Mouse (Mus musculus) kidney, adult 2 months (tissue): ENCODE measurements around the gene Cc2d2b. TPM values are rescaled to one million over a fixed set of nuclear protein-coding genes. Genes with fewer than 3 reads are reported as not detected.

ENCODE experiments used
- DNase-seq: peaks from one replicate; pipeline ENCODE4 v3.0.0; 2021
- H3K27ac ChIP-seq: fragments of 200-500 bp; 2 replicates; pipeline ENCODE4 v1.5.1; 2012; ENCODE audit warnings: low read depth, low read length, control low read depth, inconsistent platforms; ENCODE audit not compliant: insufficient read depth
- H3K27me3 ChIP-seq: fragments of 200-500 bp; replicated peaks from 2 replicates; pipeline ENCODE4 v1.6.1; 2012; ENCODE audit warnings: mild to moderate bottlenecking, moderate library complexity, low read length, inconsistent platforms; ENCODE audit not compliant: control insufficient read depth, insufficient read depth
- H3K36me3 ChIP-seq: fragments of 200-500 bp; 2 replicates; pipeline ENCODE4 v1.6.1; 2012; ENCODE audit warnings: mild to moderate bottlenecking, moderate library complexity, low read length, inconsistent platforms; ENCODE audit not compliant: control insufficient read depth, insufficient read depth
- H3K4me1 ChIP-seq: fragments of 200-500 bp; 2 replicates; pipeline ENCODE4 v1.6.1; 2011; ENCODE audit warnings: low read length; ENCODE audit not compliant: control insufficient read depth, insufficient read depth
- H3K4me3 ChIP-seq: fragments of 200-500 bp; 2 replicates; pipeline ENCODE4 v1.5.1; 2011; ENCODE audit warnings: mild to moderate bottlenecking, low read depth, low read length, control low read depth; ENCODE audit not compliant: insufficient read depth
- CTCF ChIP-seq: fragments of 200-500 bp; conservative IDR thresholded peaks from 2 replicates; pipeline ENCODE4 v1.5.1; 2011; ENCODE audit warnings: low read depth, mild to moderate bottlenecking, control low read depth, low read length, moderate library complexity, mixed read lengths; ENCODE audit not compliant: insufficient read depth, insufficient read length
- POLR2A ChIP-seq: fragments of 200-500 bp; IDR thresholded peaks from one replicate; pipeline ENCODE4 v1.6.1; 2011; ENCODE audit warnings: low read depth, low read length, control low read depth
- WGBS: fragments of 180-500 bp; shearing (Covaris S2); methylation state at CpG from one replicate; pipeline ENCODE4 v1.1.7; 2018; 5-methylcytosine and 5-hydroxymethylcytosine counted together
- polyA plus RNA-seq: library from polyadenylated mRNA; depleted of rRNA; stranded (reverse); fragments of >200 nt; gene quantifications from 2 replicates; pipeline ENCODE4 v1.2.3, GENCODE M21; 2012

The Cc2d2b gene
- polyA plus RNA-seq, 1 experiment, result not detected

DNA sequence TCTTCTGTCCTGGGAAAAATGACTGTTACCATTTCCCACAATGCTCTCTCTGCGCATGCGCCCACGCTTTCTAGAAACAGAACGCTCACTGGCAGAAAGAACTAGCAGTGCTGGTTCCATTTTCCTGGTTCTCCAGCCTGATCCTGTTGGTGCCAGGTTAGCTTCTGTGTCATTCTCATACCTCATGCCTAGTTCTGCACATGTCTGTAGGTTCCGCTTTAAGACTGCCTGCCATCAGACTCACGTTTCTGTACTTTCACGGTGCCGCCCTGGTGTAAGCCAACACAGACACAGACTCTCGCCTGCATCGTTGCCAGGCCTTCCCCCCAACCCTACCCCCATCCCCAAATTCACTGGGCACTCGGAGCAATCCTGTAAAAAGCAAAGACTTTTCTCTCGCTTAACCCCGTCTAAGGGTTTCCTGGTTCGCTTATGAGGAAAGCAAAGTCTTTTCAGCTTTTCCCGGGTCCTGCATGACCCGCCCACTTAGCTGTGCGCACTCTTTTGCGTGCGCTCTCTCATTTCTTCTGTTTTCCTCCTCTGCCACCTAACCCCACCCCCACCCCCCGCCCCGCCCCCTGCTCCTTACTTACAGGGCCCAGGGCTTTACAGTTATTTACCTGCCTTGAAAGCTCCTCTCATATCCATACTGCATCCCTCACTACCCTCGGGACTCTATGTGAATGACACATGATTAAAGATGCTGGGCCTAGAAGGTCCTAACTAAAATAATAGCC lies 13.6 kb downstream of the Cc2d2b start:
- 31% methylated on average over 22 of the region's 22 CpGs for WGBS
- no peak for TF ChIP-seq POLR2A
- no peak for TF ChIP-seq CTCF
- H3K36me3 ChIP-seq, result no peaks in the 10 kb centered on the region

DNA sequence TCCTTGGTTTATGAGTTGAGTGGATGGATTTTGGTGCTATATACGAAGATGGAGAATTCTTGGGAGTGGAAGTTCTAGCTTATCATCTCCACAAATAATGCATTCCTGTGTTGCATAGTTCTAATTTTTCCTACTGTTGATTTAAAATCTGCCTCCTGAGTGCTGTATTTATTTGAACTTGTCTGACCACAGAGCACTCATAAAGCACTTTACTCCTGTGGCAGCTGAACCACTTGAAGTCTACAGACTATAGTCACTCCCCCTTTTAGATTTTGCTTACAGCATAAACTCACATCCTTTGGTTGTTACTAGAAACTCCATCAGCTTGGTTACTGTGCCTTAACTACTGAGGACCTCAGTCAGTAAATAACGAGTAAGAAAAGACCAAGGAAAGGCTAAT lies 18.6 kb downstream of the Cc2d2b start:
- 83% methylated on average over 2 of the region's 2 CpGs for WGBS
- Histone ChIP-seq H3K27ac (no peak overlapping the region), H3K4me1 (no peaks in the 10 kb centered on the region), H3K27me3 (no peaks in the 10 kb centered on the region), H3K4me3 (no peak overlapping the region), H3K36me3 (no peaks in the 10 kb centered on the region)
- TF ChIP-seq CTCF (no peak), POLR2A (no peak)
- no peak for DNase-seq

More for the DNA sequence above, 13.6 kb downstream of the Cc2d2b start:
- Histone ChIP-seq H3K4me3 (peak overlapping the region; percentile 47), H3K4me1 (no peaks in the 10 kb centered on the region), H3K27ac (no peak overlapping the region), H3K27me3 (0 out of 2 replicates have a peak, but pooled peaks cover 1% of the 10 kb centered on the region)
- peak; percentile 17 for DNase-seq

DNA sequence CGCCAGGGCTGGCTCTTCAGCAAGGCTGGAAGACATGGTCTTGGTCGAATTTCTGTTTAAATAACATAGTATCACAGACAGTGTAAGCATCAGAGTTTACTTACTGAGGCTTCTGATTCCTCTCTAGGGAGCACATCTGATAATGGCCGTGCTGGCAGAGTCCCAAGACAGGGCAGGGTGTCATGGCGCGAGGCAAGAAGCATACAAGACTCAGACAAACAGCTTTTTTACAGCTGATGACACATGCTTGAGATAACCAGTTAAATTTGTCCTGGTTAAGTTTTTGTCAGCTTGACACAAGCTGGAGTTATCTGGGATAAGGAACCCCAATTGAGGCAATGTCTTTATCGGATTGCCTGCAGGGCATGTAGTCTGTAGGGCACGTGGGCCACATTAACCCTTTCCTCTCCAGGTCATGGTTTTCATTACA lies 20.8 kb downstream of the Cc2d2b start:
- Histone ChIP-seq H3K27ac (no peak overlapping the region), H3K4me1 (no peaks in the 10 kb centered on the region), H3K27me3 (no peaks in the 10 kb centered on the region), H3K4me3 (no peak overlapping the region), H3K36me3 (no peaks in the 10 kb centered on the region)
- no peak for DNase-seq
- WGBS, result 49% methylated on average over 7 of the region's 7 CpGs
- TF ChIP-seq POLR2A, result no peak

DNA sequence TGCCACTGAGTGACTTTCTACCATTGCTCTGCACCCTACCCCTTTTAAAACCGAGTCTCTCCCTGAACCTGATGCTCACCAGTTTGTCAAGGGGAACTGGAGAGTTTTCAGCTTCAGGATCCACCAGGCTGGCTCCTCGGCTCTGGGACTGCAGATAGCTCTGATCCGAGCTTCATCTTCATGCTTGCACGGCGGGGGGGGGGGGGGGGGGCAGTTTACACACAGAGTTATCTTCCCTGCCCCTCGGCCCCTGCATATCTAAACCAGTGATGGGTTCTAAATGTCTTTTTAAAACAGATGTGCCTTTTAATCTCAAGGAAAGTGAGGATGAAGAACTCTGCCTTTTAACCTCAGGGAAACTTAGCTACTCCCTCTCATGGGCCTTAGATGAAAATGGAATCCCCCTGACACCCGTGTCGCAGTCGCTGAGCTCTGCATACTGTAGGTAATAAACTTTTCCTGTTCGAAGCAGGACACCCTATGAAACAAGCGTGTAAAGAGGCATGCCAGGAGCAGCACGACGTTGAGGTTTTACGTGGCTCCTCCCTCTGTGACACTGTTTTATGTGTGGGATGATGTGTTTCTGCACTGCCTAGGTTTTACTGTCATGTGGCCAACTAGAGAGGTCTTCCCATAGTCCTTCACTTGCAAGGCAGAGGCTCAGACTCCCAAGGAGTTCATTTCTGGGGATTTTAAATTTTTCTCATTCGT lies 39.6 kb downstream of the Cc2d2b start:
- TF ChIP-seq POLR2A, result no peak
- TF ChIP-seq CTCF, result no peak
- H3K27me3 ChIP-seq, result no peaks in the 10 kb centered on the region
- 69% methylated on average over 15 of the region's 15 CpGs for WGBS

DNA sequence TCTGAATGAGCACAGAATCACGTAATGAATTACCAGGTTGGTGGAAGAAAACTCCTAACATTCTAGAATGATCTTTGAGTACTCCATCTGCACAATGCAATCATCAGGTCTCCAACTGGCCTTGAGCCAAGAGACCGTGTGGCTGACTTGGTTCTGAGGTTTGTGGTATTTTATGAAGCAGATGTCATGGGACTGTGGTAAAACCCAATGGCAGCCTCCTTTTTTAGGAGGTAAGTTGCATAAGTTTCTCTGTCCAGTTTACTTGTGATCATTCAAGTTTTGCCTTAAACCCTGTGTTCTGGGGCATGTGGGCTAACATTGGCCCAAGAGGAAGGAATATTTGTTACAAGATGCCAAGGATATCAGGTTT lies 40.1 kb downstream of the Cc2d2b start:
- TF ChIP-seq POLR2A (no peak), CTCF (no peak)
- WGBS, result 75% methylated on average over 2 of the region's 2 CpGs
- no peak overlapping the region for H3K4me3 ChIP-seq
- H3K4me1 ChIP-seq, result no peaks in the 10 kb centered on the region
- H3K27ac ChIP-seq, result no peak overlapping the region
- DNase-seq, result no peak
- no peaks in the 10 kb centered on the region for H3K36me3 ChIP-seq
- no peaks in the 10 kb centered on the region for H3K27me3 ChIP-seq

More for the DNA sequence above, 39.6 kb downstream of the Cc2d2b start:
- no peak for DNase-seq
- Histone ChIP-seq H3K27ac (no peak overlapping the region), H3K4me1 (no peaks in the 10 kb centered on the region), H3K36me3 (no peaks in the 10 kb centered on the region), H3K4me3 (no peak overlapping the region)

DNA sequence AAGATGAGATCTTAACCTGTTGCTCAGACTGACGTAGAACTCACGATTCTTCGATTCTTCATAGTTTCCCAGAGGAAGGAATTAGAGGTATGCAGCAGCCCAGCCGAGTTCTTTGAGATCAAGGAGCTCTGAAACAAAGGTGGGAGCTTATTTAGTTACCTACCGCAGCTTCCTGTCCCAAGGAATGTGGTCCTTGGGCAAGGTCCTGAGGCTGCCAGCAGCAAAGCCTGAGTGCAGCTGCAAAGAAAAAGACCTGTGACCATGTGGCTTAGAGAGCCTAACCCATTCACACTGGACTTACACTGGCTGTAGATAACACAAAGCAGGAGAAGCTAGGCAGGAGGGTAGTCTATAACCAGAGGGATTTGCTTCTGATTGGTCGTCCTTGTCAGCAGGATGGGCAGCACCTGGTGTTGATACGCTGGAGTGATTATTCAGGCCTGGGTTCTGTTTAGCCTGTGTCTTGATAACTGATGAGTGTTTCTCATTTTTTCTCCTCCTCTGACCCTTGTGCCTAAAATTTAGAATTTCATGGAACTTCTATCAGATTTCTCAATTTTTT lies 56.7 kb downstream of the Cc2d2b start:
- 39% methylated on average over 7 of the region's 7 CpGs for WGBS

DNA sequence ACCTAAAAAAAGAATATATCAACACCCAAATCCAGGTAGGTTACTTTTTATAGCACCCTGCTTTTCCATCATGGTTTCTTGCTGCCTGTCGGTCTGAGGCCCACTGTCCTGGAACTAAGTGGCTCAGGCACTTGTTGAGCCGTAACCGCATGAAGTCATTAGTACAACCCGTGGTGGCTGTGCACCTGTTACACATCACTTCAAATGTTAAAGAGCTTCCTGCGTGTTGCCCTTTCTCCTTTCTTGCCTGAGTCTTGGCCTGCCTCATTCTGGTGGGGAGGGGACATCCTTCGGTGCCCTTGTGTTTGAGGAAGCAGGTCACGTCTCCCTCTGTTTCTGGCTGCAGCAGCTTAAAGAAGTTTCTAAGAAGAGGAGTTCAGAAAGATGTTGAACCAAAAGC lies 61.3 kb downstream of the Cc2d2b start:
- H3K27ac ChIP-seq, result no peak overlapping the region
- no peak overlapping the region for H3K4me3 ChIP-seq
- no peaks in the 10 kb centered on the region for H3K36me3 ChIP-seq
- no peaks in the 10 kb centered on the region for H3K4me1 ChIP-seq
- no peak for TF ChIP-seq POLR2A
- no peak for TF ChIP-seq CTCF
- WGBS, result 34% methylated on average over 7 of the region's 7 CpGs
- DNase-seq, result no peak
- H3K27me3 ChIP-seq, result no peaks in the 10 kb centered on the region

More for the DNA sequence above, 56.7 kb downstream of the Cc2d2b start:
- H3K36me3 ChIP-seq, result no peaks in the 10 kb centered on the region
- no peak overlapping the region for H3K27ac ChIP-seq
- H3K4me3 ChIP-seq, result no peak overlapping the region
- no peaks in the 10 kb centered on the region for H3K27me3 ChIP-seq
- no peak for DNase-seq
- no peaks in the 10 kb centered on the region for H3K4me1 ChIP-seq
- TF ChIP-seq POLR2A (no peak), CTCF (no peak)
